In the genomic region with DNA sequence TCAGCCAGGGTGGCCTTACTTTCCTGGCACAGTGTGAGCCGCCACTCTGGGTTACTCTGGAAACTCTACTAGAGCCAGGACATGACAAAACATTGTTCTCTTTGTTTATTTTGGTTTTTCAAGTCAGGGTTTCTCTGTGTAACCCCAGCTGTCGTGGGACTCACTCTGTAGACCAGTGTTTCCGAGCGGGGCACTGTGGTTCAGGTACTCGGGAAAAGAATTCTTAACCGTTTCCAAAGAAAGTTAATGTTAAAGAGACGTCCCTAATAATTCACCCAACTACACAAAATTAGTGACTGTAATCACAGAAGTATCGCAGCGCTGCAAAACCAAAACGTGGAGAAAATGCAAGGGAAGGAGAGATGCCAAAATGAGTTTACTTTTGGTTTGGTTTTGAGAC, we compare ENCODE assay signal across 33 mouse cellular contexts. TPM values are rescaled to one million over a fixed set of nuclear protein-coding genes. Genes with fewer than 3 reads are reported as not detected.
A peak's percentile ranks its signal among the peaks of the same experiment; 100 is the strongest.
DNase-seq lines count a peak whose midpoint lies in the region; ATAC-seq and TF ChIP-seq lines count a peak whose summit lies in the region.
"Had no signal": no experiment of that assay in that cellular context is flagged by ENCODE, and none has a peak within 500 bp of the region (broad histone marks: within the 10 kb centered on the region; RNA-seq: fewer than 3 reads in every experiment).

No protein-coding gene starts in this region.

- no peak overlapping the region for H3K27ac ChIP-seq in kidney, embryonic 15.5 days
- H3K27ac ChIP-seq in midbrain, postnatal 0 days (ENCODE audit: low read depth, low read length): no peak overlapping the region
- no peak overlapping the region for H3K27ac ChIP-seq in midbrain, embryonic 16.5 days (ENCODE audit: low read length)
- H3K27ac ChIP-seq: embryonic facial prominence, embryonic 12.5 days; embryonic facial prominence, embryonic 15.5 days; heart, adult 2 months; heart, embryonic 10.5 days; heart, embryonic 13.5 days; hindbrain, embryonic 14.5 days had no signal

- peaks cover 96% of the 10 kb centered on the region for H3K36me3 ChIP-seq in kidney, embryonic 15.5 days
- H3K36me3 ChIP-seq in midbrain, postnatal 0 days (ENCODE audit: insufficient read depth, low read length): peaks cover 75% of the 10 kb centered on the region
- H3K36me3 ChIP-seq in midbrain, embryonic 16.5 days (ENCODE audit: control insufficient read depth, insufficient read depth, low read length): peaks cover 60% of the 10 kb centered on the region

- H3K4me1 ChIP-seq in kidney, embryonic 15.5 days: no peaks in the 10 kb centered on the region
- no peaks in the 10 kb centered on the region for H3K4me1 ChIP-seq in midbrain, postnatal 0 days (ENCODE audit: insufficient read depth, low read length)
- H3K4me1 ChIP-seq in midbrain, embryonic 16.5 days (ENCODE audit: control insufficient read depth, insufficient read depth, low read length): no peaks in the 10 kb centered on the region
- H3K4me1 ChIP-seq: embryonic facial prominence, embryonic 12.5 days; embryonic facial prominence, embryonic 15.5 days; heart, embryonic 10.5 days; heart, embryonic 13.5 days had no signal

- ATAC-seq in kidney, embryonic 15.5 days (replicated peaks; ENCODE audit: low FRiP score): no peak
- no peak for ATAC-seq in midbrain, postnatal 0 days (ENCODE audit: low FRiP score)
- ATAC-seq in midbrain, embryonic 16.5 days: no peak
- ATAC-seq: CD4-positive, CD25-positive, alpha-beta regulatory T cell, adult 4 months; forebrain, embryonic 14.5 days; forebrain, postnatal 0 days had no signal

- H3K27me3 ChIP-seq in kidney, embryonic 15.5 days: no peaks in the 10 kb centered on the region
- H3K27me3 ChIP-seq in midbrain, postnatal 0 days (ENCODE audit: insufficient read depth, low read length): no peaks in the 10 kb centered on the region
- H3K27me3 ChIP-seq in midbrain, embryonic 16.5 days (ENCODE audit: control insufficient read depth, insufficient read depth, low read depth, low read length): no peaks in the 10 kb centered on the region
- H3K27me3 ChIP-seq: embryonic facial prominence, embryonic 12.5 days; embryonic facial prominence, embryonic 15.5 days; heart, embryonic 13.5 days had no signal

- no peak overlapping the region for H3K4me3 ChIP-seq in kidney, embryonic 15.5 days (replicated peaks)
- H3K4me3 ChIP-seq in midbrain, postnatal 0 days (ENCODE audit: low read depth, low read length): no peak overlapping the region
- H3K4me3 ChIP-seq in midbrain, embryonic 16.5 days (ENCODE audit: low read depth, low read length): no peak overlapping the region
- H3K4me3 ChIP-seq: embryonic facial prominence, embryonic 12.5 days; embryonic facial prominence, embryonic 15.5 days; heart, adult 2 months; heart, embryonic 10.5 days; heart, embryonic 13.5 days had no signal

- no peak for TF ChIP-seq CTCF in midbrain, postnatal 0 days (IDR thresholded peaks at IDR 0.05)

- H3K9me3 ChIP-seq in kidney, embryonic 15.5 days (replicated peaks): no peaks in the 10 kb centered on the region
- no peaks in the 10 kb centered on the region for H3K9me3 ChIP-seq in midbrain, postnatal 0 days (ENCODE audit: low read length)
- no peaks in the 10 kb centered on the region for H3K9me3 ChIP-seq in midbrain, embryonic 16.5 days (replicated peaks; ENCODE audit: control insufficient read depth, low read length, poor library complexity, severe bottlenecking)
- H3K9me3 ChIP-seq: embryonic facial prominence, embryonic 12.5 days; embryonic facial prominence, embryonic 15.5 days; heart, embryonic 10.5 days; heart, embryonic 13.5 days had no signal

- peak; percentile 20 for DNase-seq in kidney, adult 18-20 months
- DNase-seq in kidney, postnatal 4 days: no peak
- DNase-seq in kidney, adult 9 months: peak; percentile 61
- peak; percentile 5 for DNase-seq in midbrain, postnatal 0 days (ENCODE audit: low spot score)
- DNase-seq: adrenal gland, adult 2 months; adrenal gland, postnatal 14 days; cerebellum, adult 11 months; cerebellum, adult 2 months; cerebellum, adult 9-11 months; forebrain, postnatal 0 days; gastrocnemius, postnatal 10 days; gastrocnemius, postnatal 36 days; heart, adult 2 months; heart, postnatal 14 days; heart, postnatal 4 days had no signal

- 87% methylated on average over 10 of the region's 10 CpGs for WGBS in kidney, embryonic 15.5 days
- WGBS in midbrain, postnatal 0 days: 86% methylated on average over 10 of the region's 10 CpGs
- 84% methylated on average over 10 of the region's 10 CpGs for WGBS in midbrain, embryonic 16.5 days

- no peak overlapping the region for H3K4me2 ChIP-seq in kidney, embryonic 15.5 days
- H3K4me2 ChIP-seq in midbrain, postnatal 0 days (ENCODE audit: low read depth, low read length, poor library complexity, severe bottlenecking): no peak overlapping the region
- no peak overlapping the region for H3K4me2 ChIP-seq in midbrain, embryonic 16.5 days (ENCODE audit: low read length)
- H3K4me2 ChIP-seq: embryonic facial prominence, embryonic 12.5 days; embryonic facial prominence, embryonic 15.5 days; heart, embryonic 13.5 days; hindbrain, embryonic 14.5 days had no signal

- H3K9ac ChIP-seq in kidney, embryonic 15.5 days: no peak overlapping the region
- H3K9ac ChIP-seq in midbrain, postnatal 0 days (replicated peaks; ENCODE audit: low read length, poor library complexity, severe bottlenecking): no peak overlapping the region
- no peak overlapping the region for H3K9ac ChIP-seq in midbrain, embryonic 16.5 days (ENCODE audit: low read depth, low read length)
- H3K9ac ChIP-seq: embryonic facial prominence, embryonic 12.5 days; embryonic facial prominence, embryonic 15.5 days; forebrain, postnatal 0 days; heart, embryonic 13.5 days; hindbrain, embryonic 14.5 days had no signal

RNA-seq across cellular contexts. Expression of a gene that starts 4.0 kb away (rescaled TPM):
- 0.54 and 0.61 TPM in 2 replicates for polyA plus RNA-seq in kidney, embryonic 15.5 days (2015; fragmentation: Nextera tagmentation; extraction: Ambion mirVana)
- total RNA-seq in midbrain, postnatal 0 days (2014; rRNA removed): 2.1 and 3.0 TPM in 2 replicates
- 0.99 and 1.4 TPM in 2 replicates for polyA plus RNA-seq in midbrain, postnatal 0 days (2015; fragmentation: Nextera tagmentation; extraction: Ambion mirVana)
- 2.3 and 2.5 TPM in 2 replicates for polyA plus RNA-seq in midbrain, embryonic 16.5 days (2015; fragmentation: Nextera tagmentation; extraction: Ambion mirVana)
- total RNA-seq: common myeloid progenitor, adult 5-6 weeks had no signal

RNA-seq across cellular contexts. Expression of a gene that starts 39.7 kb away (rescaled TPM):
- polyA plus RNA-seq in kidney, embryonic 15.5 days (2015; fragmentation: Nextera tagmentation; extraction: Ambion mirVana): 1.6 TPM in 2 replicates
- total RNA-seq in midbrain, postnatal 0 days (2014; rRNA removed): 1.5 and 2.0 TPM in 2 replicates
- polyA plus RNA-seq in midbrain, postnatal 0 days (2015; fragmentation: Nextera tagmentation; extraction: Ambion mirVana): 1.9 TPM in 2 replicates
- polyA plus RNA-seq in midbrain, embryonic 16.5 days (2015; fragmentation: Nextera tagmentation; extraction: Ambion mirVana): 1.7 and 2.6 TPM in 2 replicates
- total RNA-seq: adrenal gland, adult 2 months; adrenal gland, postnatal 14 days; gastrocnemius, postnatal 36 days; heart, adult 2 months; heart, postnatal 14 days; MEL had no signal
- polyA plus RNA-seq: adrenal gland, adult 2 months; C2C12; heart, adult 2 months had no signal

RNA-seq across cellular contexts. Expression of a gene that starts 40.9 kb away (rescaled TPM):
- 95.2 and 105 TPM in 2 replicates for polyA plus RNA-seq in kidney, embryonic 15.5 days (2015; fragmentation: Nextera tagmentation; extraction: Ambion mirVana)
- total RNA-seq in midbrain, postnatal 0 days (2014; rRNA removed): 114 and 132 TPM in 2 replicates
- polyA plus RNA-seq in midbrain, postnatal 0 days (2015; fragmentation: Nextera tagmentation; extraction: Ambion mirVana): 102 and 106 TPM in 2 replicates
- 126 and 142 TPM in 2 replicates for polyA plus RNA-seq in midbrain, embryonic 16.5 days (2015; fragmentation: Nextera tagmentation; extraction: Ambion mirVana)

RNA-seq across cellular contexts. Expression of a gene that starts 47.7 kb away (rescaled TPM):
- not detected in 2 replicates for polyA plus RNA-seq in kidney, embryonic 15.5 days (2015; fragmentation: Nextera tagmentation; extraction: Ambion mirVana)
- not detected in 2 replicates for total RNA-seq in midbrain, postnatal 0 days (2014; rRNA removed)
- not detected in 2 replicates for polyA plus RNA-seq in midbrain, postnatal 0 days (2015; fragmentation: Nextera tagmentation; extraction: Ambion mirVana)
- not detected in 2 replicates for polyA plus RNA-seq in midbrain, embryonic 16.5 days (2015; fragmentation: Nextera tagmentation; extraction: Ambion mirVana)
- total RNA-seq: adrenal gland, adult 2 months; adrenal gland, postnatal 14 days; adrenal gland, postnatal 4 days; common myeloid progenitor, adult 5-6 weeks; forebrain, postnatal 0 days; gastrocnemius, postnatal 10 days; gastrocnemius, postnatal 36 days; granulocyte monocyte progenitor cell, adult 5-6 weeks; heart, adult 2 months; heart, postnatal 14 days; heart, postnatal 4 days; MEL had no signal
- polyA plus RNA-seq: adrenal gland, adult 2 months; C2C12; CD4-positive, CD25-positive, alpha-beta regulatory T cell, adult 4 months; cerebellum, adult 2 months; embryonic facial prominence, embryonic 12.5 days; embryonic facial prominence, embryonic 15.5 days; forebrain, embryonic 11.5 days; forebrain, embryonic 14.5 days; forebrain, postnatal 0 days; frontal cortex, adult 2 months; heart, adult 2 months; heart, embryonic 10.5 days; heart, embryonic 13.5 days; heart, embryonic 16.5 days; hindbrain, embryonic 11.5 days; hindbrain, embryonic 14.5 days had no signal

RNA-seq across cellular contexts. Expression of a gene that starts 49.9 kb away (rescaled TPM):
- polyA plus RNA-seq in kidney, embryonic 15.5 days (2015; fragmentation: Nextera tagmentation; extraction: Ambion mirVana): 695 and 743 TPM in 2 replicates
- total RNA-seq in midbrain, postnatal 0 days (2014; rRNA removed): 225 and 226 TPM in 2 replicates
- 430 and 447 TPM in 2 replicates for polyA plus RNA-seq in midbrain, postnatal 0 days (2015; fragmentation: Nextera tagmentation; extraction: Ambion mirVana)
- 434 and 456 TPM in 2 replicates for polyA plus RNA-seq in midbrain, embryonic 16.5 days (2015; fragmentation: Nextera tagmentation; extraction: Ambion mirVana)

Comparison
In these comparisons a context has a peak if more than half of its experiments do, and no peak if none do; other contexts are left out.
1. DNase-seq: peak in kidney, adult 18-20 months (single experiment), kidney, adult 9 months (single experiment) and midbrain, postnatal 0 days (single experiment); none in kidney, postnatal 4 days (0 of 2).